Mouse (Mus musculus) embryonic facial prominence, embryonic 11.5 days (tissue): ENCODE data around the gene Got2. TPM values are rescaled to one million over a fixed set of nuclear protein-coding genes. Genes with fewer than 3 reads are reported as not detected.

Source experiments
- ATAC-seq: fragments of 200-750 bp; cut with Nextera tagmentation; replicated peaks from 2 replicates; pipeline ENCODE4 v1.8.0; 2017; ENCODE audit warnings: low read depth; ENCODE audit not compliant: insufficient number of reproducible peaks, low FRiP score, low TSS enrichment
- DNase-seq: peaks from one replicate; pipeline ENCODE4 v3.0.0-alpha.2; 2015; ENCODE audit warnings: low spot score
- H3K27ac ChIP-seq: fragments of 300-500 bp; sonication (generic); replicated peaks from 2 replicates; pipeline ENCODE4 v1.5.1; 2014; ENCODE audit warnings: mild to moderate bottlenecking, low read depth, low read length, control low read depth
- H3K27me3 ChIP-seq: fragments of 300-500 bp; sonication (generic); 2 replicates; pipeline ENCODE4 v1.6.1; 2014; ENCODE audit warnings: mild to moderate bottlenecking, low read length, moderate library complexity, mixed read lengths; ENCODE audit not compliant: control insufficient read depth, insufficient read depth
- H3K36me3 ChIP-seq: fragments of 300-500 bp; sonication (generic); replicated peaks from 2 replicates; pipeline ENCODE4 v1.6.1; 2014; ENCODE audit warnings: low read depth, mild to moderate bottlenecking, low read length, moderate library complexity, mixed read lengths; ENCODE audit not compliant: control insufficient read depth, insufficient read depth
- H3K4me1 ChIP-seq: fragments of 300-500 bp; sonication (generic); 2 replicates; pipeline ENCODE4 v1.6.1; 2014; ENCODE audit warnings: low read length, mixed read lengths; ENCODE audit not compliant: control insufficient read depth, insufficient read depth
- H3K4me2 ChIP-seq: fragments of 300-500 bp; sonication (generic); 2 replicates; pipeline ENCODE4 v1.6.1; 2014; ENCODE audit warnings: low read depth, mild to moderate bottlenecking, control low read depth, low read length, moderate library complexity
- H3K4me3 ChIP-seq: fragments of 300-500 bp; sonication (generic); 2 replicates; pipeline ENCODE4 v1.5.1; 2014; ENCODE audit warnings: low read depth, low read length, control low read depth
- H3K9ac ChIP-seq: fragments of 300-500 bp; sonication (generic); replicated peaks from 2 replicates; pipeline ENCODE4 v1.6.1; 2014; ENCODE audit warnings: mild to moderate bottlenecking, control low read depth, low read length
- H3K9me3 ChIP-seq: fragments of 300-500 bp; sonication (generic); replicated peaks from 2 replicates; pipeline ENCODE4 v1.6.1; 2016; ENCODE audit warnings: mild to moderate bottlenecking, low read length, inconsistent platforms, mixed read lengths; ENCODE audit not compliant: control insufficient read depth
- WGBS: fragments of 180-500 bp; shearing (Covaris S2); extraction: QIAGEN DNeasy Blood & Tissue Kit; methylation state at CpG from one replicate; pipeline ENCODE4 v1.1.7; 2014; 5-methylcytosine and 5-hydroxymethylcytosine counted together
- polyA plus RNA-seq: library from polyadenylated mRNA; unstranded; fragments of >200 nt; fragmentation: Nextera tagmentation; extraction: Ambion mirVana; gene quantifications from 2 replicates; pipeline ENCODE4 v1.2.1, GENCODE M21; 2014

The Got2 gene
- polyA plus RNA-seq, 1 experiment from 2014 or later, result 79.8 TPM

GRCm38 (mm10) chr8:95854174-95854573 lies 34.2 kb downstream of the Got2 start:
- no peak overlapping the region for H3K4me2 ChIP-seq
- 80% methylated on average over 6 of the region's 6 CpGs for WGBS

GRCm38 (mm10) chr8:95853102-95853843 lies 35.1 kb downstream of the Got2 start, which contains the start of gene Slc38a7:
Slc38a7 (minus strand) TSS chr8:95853539.
- DNase-seq, result peak; percentile 92
- WGBS, result 15% methylated on average over 22 of the region's 22 CpGs
- no peaks in the 10 kb centered on the region for H3K4me1 ChIP-seq
- no peaks in the 10 kb centered on the region for H3K27me3 ChIP-seq
- H3K9ac ChIP-seq, result peak within 1 kb of the TSS; percentile 69
- H3K36me3 ChIP-seq, result no peaks in the 10 kb centered on the region
- H3K4me2 ChIP-seq, result peak within 1 kb of the TSS; percentile 54
- H3K4me3 ChIP-seq, result peak within 1 kb of the TSS; percentile 62
- H3K9me3 ChIP-seq, result no peaks in the 10 kb centered on the region
- no peak within 1 kb of the TSS for H3K27ac ChIP-seq
- ATAC-seq, result peak; percentile 92

More at GRCm38 (mm10) chr8:95854174-95854573, 34.2 kb downstream of the Got2 start:
- Histone ChIP-seq H3K36me3 (no peaks in the 10 kb centered on the region), H3K9me3 (no peaks in the 10 kb centered on the region), H3K4me3 (no peak overlapping the region), H3K9ac (no peak overlapping the region), H3K27ac (no peak overlapping the region), H3K4me1 (no peaks in the 10 kb centered on the region), H3K27me3 (no peaks in the 10 kb centered on the region)
- ATAC-seq (no peak), DNase-seq (no peak)

DNA sequence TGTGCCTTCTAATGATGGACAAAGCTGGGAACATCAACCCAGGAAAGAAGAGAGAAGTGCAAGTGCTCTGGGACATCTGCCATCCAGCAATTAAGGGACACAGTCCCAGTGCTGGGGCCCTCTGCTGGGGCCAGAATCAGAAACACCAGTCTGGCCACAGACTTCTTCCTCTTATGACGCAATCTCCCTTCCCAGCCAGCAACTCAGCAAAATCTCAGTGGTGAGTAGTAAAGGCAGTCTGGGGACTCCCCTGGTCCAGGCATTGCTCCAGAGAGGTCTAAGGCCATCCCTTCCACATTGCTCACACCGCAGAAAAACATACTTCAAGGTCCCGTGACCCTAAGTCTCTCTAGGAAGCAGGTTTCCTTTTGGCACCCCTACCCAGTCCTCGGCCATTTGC lies 36.1 kb downstream of the Got2 start:
- Histone ChIP-seq H3K4me2 (peak overlapping the region; percentile 54; the same call in 1 of the 2 replicates), H3K9me3 (no peaks in the 10 kb centered on the region), H3K4me1 (no peaks in the 10 kb centered on the region), H3K27ac (no peak overlapping the region), H3K4me3 (peak overlapping the region; percentile 62), H3K9ac (no peak overlapping the region), H3K27me3 (no peaks in the 10 kb centered on the region), H3K36me3 (no peaks in the 10 kb centered on the region)
- ATAC-seq (no peak), DNase-seq (no peak)
- 76% methylated on average over 4 of the region's 4 CpGs for WGBS

DNA sequence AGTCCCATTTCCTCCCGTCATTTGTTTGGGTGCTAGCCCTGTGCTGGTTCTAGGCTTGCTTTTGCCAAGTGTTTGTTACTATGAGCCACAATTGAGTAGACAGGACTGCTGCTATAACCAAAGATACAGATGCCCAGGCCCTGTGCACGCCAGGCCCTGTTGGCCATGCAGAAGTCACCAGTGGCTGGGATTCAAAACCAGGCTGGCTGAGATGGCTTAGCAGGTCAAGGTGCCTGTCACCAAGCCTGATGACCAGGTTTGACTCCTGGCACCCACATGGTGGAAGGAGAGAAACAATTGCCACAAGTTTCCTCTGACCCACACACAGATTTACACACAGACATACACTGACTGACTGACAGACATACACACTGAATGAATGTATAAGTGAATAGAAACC lies 38.0 kb downstream of the Got2 start:
- Histone ChIP-seq H3K4me3 (no peak overlapping the region), H3K4me2 (no peak overlapping the region), H3K9me3 (no peaks in the 10 kb centered on the region), H3K27ac (no peak overlapping the region), H3K36me3 (no peaks in the 10 kb centered on the region), H3K27me3 (no peaks in the 10 kb centered on the region), H3K4me1 (no peaks in the 10 kb centered on the region), H3K9ac (no peak overlapping the region)
- ATAC-seq, result no peak
- 92% methylated on average over 2 of the region's 2 CpGs for WGBS
- DNase-seq, result no peak

DNA sequence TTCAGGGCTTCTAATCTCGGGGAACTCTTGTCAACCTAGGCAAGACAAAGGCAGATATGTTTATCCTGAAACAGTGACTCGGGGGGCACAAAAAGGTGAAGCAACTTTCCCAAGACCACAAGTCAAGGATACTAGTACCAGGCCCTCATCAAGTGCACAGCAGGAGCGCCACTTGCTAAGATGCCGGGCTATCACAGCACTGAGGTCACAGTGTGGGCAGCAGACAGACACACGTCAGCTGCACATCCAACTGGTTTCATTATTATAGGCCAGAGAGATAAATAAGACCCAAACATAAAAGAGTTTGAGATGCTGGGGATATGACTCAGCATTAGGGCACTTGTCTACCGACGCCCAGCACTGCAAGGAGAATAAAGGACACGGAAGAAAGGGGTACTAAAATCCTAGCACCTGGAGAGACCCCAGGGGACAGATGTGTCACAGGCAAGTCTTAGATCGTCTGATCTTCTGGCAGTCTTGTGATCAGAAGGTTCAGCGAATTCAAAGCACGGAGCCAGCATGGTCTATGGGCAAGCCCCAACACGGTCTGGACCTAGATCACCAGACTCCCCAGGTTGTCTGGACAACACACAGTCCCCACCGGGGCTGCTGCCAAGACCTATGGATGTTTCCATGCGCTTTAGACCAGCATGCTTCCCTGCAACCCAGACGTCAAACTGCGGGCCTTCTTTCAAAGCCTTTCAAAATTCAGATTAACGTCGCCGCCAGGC lies 39.4 kb downstream of the Got2 start:
- WGBS, result 90% methylated on average over 19 of the region's 19 CpGs
- H3K9ac ChIP-seq, result no peak overlapping the region
- H3K27me3 ChIP-seq, result no peaks in the 10 kb centered on the region
- H3K4me2 ChIP-seq, result no peak overlapping the region
- H3K27ac ChIP-seq, result no peak overlapping the region
- H3K4me3 ChIP-seq, result no peak overlapping the region
- no peak for DNase-seq
- no peak for ATAC-seq
- no peaks in the 10 kb centered on the region for H3K9me3 ChIP-seq
- no peaks in the 10 kb centered on the region for H3K4me1 ChIP-seq
- H3K36me3 ChIP-seq, result no peaks in the 10 kb centered on the region

DNA sequence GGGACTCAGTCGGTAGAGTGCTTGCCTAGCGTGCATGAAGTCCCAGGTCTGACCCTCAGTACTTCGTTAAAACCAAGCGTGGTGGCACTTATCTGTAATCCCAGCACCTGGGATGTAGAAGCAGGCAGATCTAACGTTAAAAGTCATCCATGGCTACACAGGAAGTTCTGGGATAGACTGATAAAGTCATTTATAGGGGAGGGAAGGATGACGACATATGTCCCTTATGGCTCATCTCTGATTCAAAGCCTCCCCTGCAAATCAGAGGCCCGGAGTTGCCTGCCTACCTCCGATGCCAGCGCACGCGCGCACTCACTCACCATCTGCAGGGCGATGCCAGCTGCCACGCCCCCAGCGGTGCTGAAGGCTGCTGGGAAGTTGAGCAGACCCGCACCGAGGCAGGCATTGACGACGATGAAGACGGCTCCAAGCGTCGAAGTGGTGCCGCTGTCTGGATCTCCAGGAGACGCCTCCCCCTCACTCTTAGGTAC lies 40.2 kb downstream of the Got2 start:
- Histone ChIP-seq H3K4me3 (no peak overlapping the region), H3K4me1 (no peaks in the 10 kb centered on the region), H3K36me3 (no peaks in the 10 kb centered on the region), H3K4me2 (no peak overlapping the region), H3K9me3 (no peaks in the 10 kb centered on the region), H3K27ac (no peak overlapping the region), H3K27me3 (no peaks in the 10 kb centered on the region), H3K9ac (no peak overlapping the region)
- DNase-seq (no peak), ATAC-seq (no peak)
- 83% methylated on average over 24 of the region's 24 CpGs for WGBS

- WGBS, result 90% methylated on average over 7 of the region's 7 CpGs
- Histone ChIP-seq H3K27ac (no peak overlapping the region), H3K9ac (no peak overlapping the region), H3K27me3 (no peaks in the 10 kb centered on the region), H3K4me1 (no peaks in the 10 kb centered on the region), H3K36me3 (no peaks in the 10 kb centered on the region), H3K4me3 (no peak overlapping the region), H3K4me2 (no peak overlapping the region), H3K9me3 (no peaks in the 10 kb centered on the region)
- DNase-seq (no peak), ATAC-seq (no peak)
These were observed 43.3 kb downstream of the Got2 start for GRCm38 (mm10) chr8:95845026-95845425.

GRCm38 (mm10) chr8:95843968-95844367 lies 44.4 kb downstream of the Got2 start:
- no peak for ATAC-seq
- no peak overlapping the region for H3K4me3 ChIP-seq
- H3K4me1 ChIP-seq, result no peaks in the 10 kb centered on the region
- H3K9ac ChIP-seq, result no peak overlapping the region
- no peak for DNase-seq
- H3K27ac ChIP-seq, result no peak overlapping the region
- H3K9me3 ChIP-seq, result no peaks in the 10 kb centered on the region
- no peaks in the 10 kb centered on the region for H3K27me3 ChIP-seq
- H3K4me2 ChIP-seq, result no peak overlapping the region
- no peaks in the 10 kb centered on the region for H3K36me3 ChIP-seq
- 91% methylated on average over 6 of the region's 6 CpGs for WGBS
